Mouse (Mus musculus) lung, adult 18-20 months (tissue): Measurements from ENCODE around the gene Ubxn10.

Source experiments
- DNase-seq, 2 experiments: peaks; one replicate each; pipeline ENCODE4 v3.0.0; 2022; ENCODE audit warnings: mixed read lengths in 2 of 2

Gene Ubxn10

GRCm38 (mm10) chr4:138729018-138729703 is 7.8 kb downstream of the Ubxn10 start:
- peak; percentile 46 to 49 for DNase-seq

- no peak for DNase-seq
These were observed 11.2 kb downstream of the Ubxn10 start for GRCm38 (mm10) chr4:138725751-138726150.

GRCm38 (mm10) chr4:138725127-138725461 is 11.9 kb downstream of the Ubxn10 start:
- DNase-seq: peak; percentile 82 to 88

GRCm38 (mm10) chr4:138724354-138725126 is 12.4 kb downstream of the Ubxn10 start, which contains the start of gene Pla2g2c:
TSS of gene Pla2g2c (plus strand) at chr4:138724792.
- no peak for DNase-seq

GRCm38 (mm10) chr4:138723493-138724281 is 13.3 kb downstream of the Ubxn10 start:
- peak; percentile 33 to 57 for DNase-seq

GRCm38 (mm10) chr4:138719264-138719596 is 17.7 kb downstream of the Ubxn10 start:
- no peak for DNase-seq

GRCm38 (mm10) chr4:138718586-138719263 is 18.2 kb downstream of the Ubxn10 start:
- DNase-seq: no peak

GRCm38 (mm10) chr4:138716697-138717096 is 20.3 kb downstream of the Ubxn10 start:
- no peak for DNase-seq

- no peak for DNase-seq
These were observed 22.8 kb downstream of the Ubxn10 start for GRCm38 (mm10) chr4:138714186-138714585.

GRCm38 (mm10) chr4:138712621-138713020 is 24.3 kb downstream of the Ubxn10 start:
- DNase-seq: no peak

GRCm38 (mm10) chr4:138712096-138712495 is 24.9 kb downstream of the Ubxn10 start:
- DNase-seq: no peak

GRCm38 (mm10) chr4:138711051-138711820 is 25.7 kb downstream of the Ubxn10 start:
- no peak for DNase-seq

- DNase-seq: no peak
These were observed 26.3 kb downstream of the Ubxn10 start for GRCm38 (mm10) chr4:138710633-138711032.

GRCm38 (mm10) chr4:138709944-138710343 is 27.0 kb downstream of the Ubxn10 start:
- no peak for DNase-seq

- no peak for DNase-seq
These were observed 27.7 kb downstream of the Ubxn10 start for GRCm38 (mm10) chr4:138709246-138709645.

GRCm38 (mm10) chr4:138708636-138709035 is 28.3 kb downstream of the Ubxn10 start:
- DNase-seq: peak; percentile 57 to 67

- no peak for DNase-seq
These were observed 30.3 kb downstream of the Ubxn10 start for GRCm38 (mm10) chr4:138706620-138707019.

GRCm38 (mm10) chr4:138704169-138704568 is 32.8 kb downstream of the Ubxn10 start:
- no peak for DNase-seq

GRCm38 (mm10) chr4:138703591-138703990 is 33.4 kb downstream of the Ubxn10 start:
- DNase-seq: no peak

- no peak for DNase-seq
These were observed 34.4 kb downstream of the Ubxn10 start for GRCm38 (mm10) chr4:138702528-138702927.

GRCm38 (mm10) chr4:138702031-138702430 is 34.9 kb downstream of the Ubxn10 start:
- DNase-seq: no peak

GRCm38 (mm10) chr4:138701111-138701510 is 35.9 kb downstream of the Ubxn10 start:
- DNase-seq: no peak
